Mouse (Mus musculus) kidney, postnatal 4 days (tissue): Measurements from ENCODE around the gene Arhgef1.
A peak's percentile ranks its signal among the peaks of the same experiment; 100 is the strongest.

Experiments
- DNase-seq, 2 experiments: peaks; one replicate each; pipeline ENCODE4 v3.0.0; 2021; ENCODE audit warnings: mixed read lengths in 2 of 2

Gene Arhgef1

GRCm38 (mm10) chr7:24902630-24903443 lies at the start of gene Arhgef1:
Gene Arhgef1, plus strand, starts transcription at chr7:24902912.
- peak; percentile 76 to 83 for DNase-seq

GRCm38 (mm10) chr7:24853233-24853563 lies 49.5 kb upstream of the Arhgef1 start:
- no peak for DNase-seq

- no peak for DNase-seq
Observed at GRCm38 (mm10) chr7:24853695-24854094, 49.0 kb upstream of the Arhgef1 start.

DNA sequence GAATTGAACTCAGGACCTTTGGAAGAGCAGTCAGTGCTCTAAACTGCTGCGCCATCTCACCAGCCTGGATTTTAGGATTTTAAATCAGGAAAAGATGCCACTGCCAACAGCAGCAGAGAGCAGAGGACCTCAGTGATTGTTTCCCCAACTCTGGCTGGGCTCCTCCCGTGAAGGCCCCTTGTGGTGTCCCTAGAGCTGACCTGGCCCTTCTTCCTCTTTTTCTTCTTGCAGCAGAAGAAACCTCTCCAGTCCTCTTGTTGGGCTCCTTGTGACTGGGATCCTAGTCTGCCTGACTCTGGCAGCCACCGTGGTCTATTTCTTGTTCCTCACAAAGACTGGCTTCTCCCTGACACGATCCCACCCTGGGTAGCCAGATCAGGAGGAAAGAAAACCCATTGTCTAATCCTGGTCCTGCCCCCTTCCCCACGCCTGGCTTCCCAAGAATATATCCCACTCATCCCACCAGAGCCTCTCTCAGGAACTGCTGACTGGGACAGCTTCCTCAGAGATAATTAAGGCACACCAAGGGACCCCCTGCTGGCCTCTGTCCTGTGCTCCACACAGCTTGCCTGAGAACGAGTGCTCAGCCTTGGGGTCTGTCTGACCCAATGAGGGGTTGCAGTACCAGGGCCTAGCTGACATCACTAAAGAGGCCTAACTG lies 46.1 kb upstream of the Arhgef1 start:
- DNase-seq, result no peak

GRCm38 (mm10) chr7:24859234-24859633 lies 43.5 kb upstream of the Arhgef1 start:
- DNase-seq, result no peak

- DNase-seq, result no peak
Observed at GRCm38 (mm10) chr7:24861913-24862312, 40.8 kb upstream of the Arhgef1 start, which contains the start of gene Gm9844. Gene Gm9844, plus strand, starts transcription at chr7:24862213.

GRCm38 (mm10) chr7:24862853-24863252 lies 39.9 kb upstream of the Arhgef1 start:
- DNase-seq, result no peak

- no peak for DNase-seq
Observed at GRCm38 (mm10) chr7:24864156-24864555, 38.6 kb upstream of the Arhgef1 start.

DNA sequence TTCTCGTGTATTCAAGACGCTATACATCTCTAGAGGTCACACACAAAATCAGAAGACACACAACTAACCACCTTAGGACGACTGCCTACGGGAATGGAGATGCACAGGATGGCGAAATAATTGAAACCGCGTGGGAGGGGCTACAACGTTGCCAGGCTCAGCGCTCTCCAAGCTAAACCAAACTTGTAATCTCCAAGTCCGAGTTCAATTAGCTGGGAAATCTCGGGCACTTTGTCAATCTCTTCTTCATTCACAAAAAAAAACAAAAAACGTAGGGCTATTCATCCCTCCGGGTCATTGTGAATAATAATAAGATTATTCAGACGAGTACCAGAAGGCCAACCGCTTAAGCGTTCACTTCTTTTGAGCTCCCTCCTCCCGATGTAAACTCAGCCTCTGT lies 33.6 kb upstream of the Arhgef1 start:
- DNase-seq, result no peak

- DNase-seq, result peak in 1 of 2 experiments; percentile 22
Observed at GRCm38 (mm10) chr7:24869532-24870165, 33.1 kb upstream of the Arhgef1 start, which contains the start of the genes Lypd4 and Dmrtc2. Gene Lypd4, minus strand, starts transcription at chr7:24869941. Gene Dmrtc2, plus strand, starts transcription at chr7:24870057.

DNA sequence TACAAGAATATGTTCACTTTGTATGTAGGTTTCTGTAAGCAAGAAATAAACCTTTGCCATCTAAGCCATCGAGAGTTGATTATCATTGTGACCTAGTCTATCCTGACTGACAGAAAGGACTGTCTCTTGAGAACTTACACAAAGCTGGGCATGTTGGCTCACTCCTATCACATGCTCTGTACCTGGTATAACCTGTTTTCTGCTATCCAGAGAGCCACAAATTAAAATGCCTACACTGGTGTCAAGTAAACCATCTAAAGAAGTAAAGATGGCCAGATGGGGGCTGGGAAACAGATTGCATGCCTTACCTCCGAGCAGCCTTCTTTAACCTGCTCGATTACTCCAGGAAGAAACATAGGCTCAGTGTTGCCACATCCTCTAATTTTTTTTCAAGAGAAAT lies 25.1 kb upstream of the Arhgef1 start:
- DNase-seq, result no peak

- DNase-seq, result no peak
Observed at GRCm38 (mm10) chr7:24879620-24880019, 23.1 kb upstream of the Arhgef1 start.

DNA sequence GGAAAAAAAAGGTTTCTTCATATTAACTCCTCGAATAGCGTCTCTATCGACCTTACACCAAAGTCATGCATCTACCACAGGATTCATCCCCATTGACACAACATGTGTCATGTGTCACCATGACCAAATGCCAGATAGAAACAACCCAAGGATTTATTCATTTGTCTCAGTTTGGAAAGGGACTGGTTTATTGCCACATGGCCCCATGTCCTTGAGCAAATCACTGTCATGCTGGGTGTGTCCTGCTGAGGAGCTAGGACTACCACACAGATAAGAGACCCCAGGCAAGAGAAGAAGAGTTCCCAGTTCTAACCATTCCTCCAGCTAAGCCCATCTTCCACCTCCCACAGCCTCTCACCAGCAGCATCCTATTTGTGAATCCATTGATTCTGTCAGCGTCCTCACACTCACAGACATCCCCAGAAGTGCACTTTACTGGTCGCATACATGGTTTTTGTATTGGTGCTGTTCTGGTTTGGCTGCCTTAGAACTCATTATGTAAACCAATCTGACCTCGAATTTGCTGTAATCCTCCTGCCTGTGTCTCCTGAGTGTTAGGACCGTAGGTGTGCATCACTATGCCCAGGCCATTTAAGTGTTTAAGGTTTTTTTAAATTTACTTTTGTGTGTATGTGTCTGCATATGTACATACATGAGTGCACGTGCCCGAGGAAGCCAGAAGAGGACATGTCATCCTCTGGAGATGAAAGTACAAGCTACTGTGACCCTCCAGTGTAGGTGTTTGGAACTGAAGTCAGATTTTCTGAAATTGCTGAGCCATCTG lies 20.1 kb upstream of the Arhgef1 start:
- DNase-seq, result no peak

GRCm38 (mm10) chr7:24883896-24884692 lies 18.6 kb upstream of the Arhgef1 start, which contains the start of gene Rps19:
Gene Rps19, plus strand, starts transcription at chr7:24884371.
- peak; percentile 99 to 100 for DNase-seq

DNA sequence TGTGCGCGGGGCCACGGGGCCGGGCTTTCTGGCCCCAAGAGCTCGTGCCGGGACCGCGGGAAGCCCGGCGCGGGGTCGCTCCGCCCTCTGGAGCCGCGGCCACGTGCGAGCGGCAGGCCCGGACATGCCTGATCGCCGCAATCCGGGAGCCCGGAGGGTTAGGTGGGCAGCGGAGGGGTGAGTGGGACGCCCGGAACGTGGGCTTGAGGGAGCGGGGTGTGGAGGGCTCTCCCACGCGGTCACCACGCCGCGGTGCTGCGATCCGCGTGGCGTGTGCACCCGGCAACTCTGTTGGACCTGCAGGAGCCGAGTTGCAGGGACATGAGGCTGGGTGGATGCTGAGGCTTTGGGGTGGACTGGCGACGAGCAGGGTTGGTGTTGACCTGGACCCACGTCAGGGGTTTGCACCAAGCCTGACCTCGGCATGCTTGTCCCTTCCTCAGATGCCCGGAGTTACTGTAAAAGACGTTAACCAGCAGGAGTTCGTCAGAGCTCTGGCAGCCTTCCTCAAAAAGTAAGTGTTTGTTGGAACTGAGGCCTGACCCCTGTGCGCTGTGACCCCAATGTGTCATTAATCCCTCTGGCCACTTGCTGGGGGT lies 17.9 kb upstream of the Arhgef1 start:
- DNase-seq, result peak; percentile 58 to 77

GRCm38 (mm10) chr7:24885468-24886307 lies 17.0 kb upstream of the Arhgef1 start:
- DNase-seq, result peak in 1 of 2 experiments; percentile 19

DNA sequence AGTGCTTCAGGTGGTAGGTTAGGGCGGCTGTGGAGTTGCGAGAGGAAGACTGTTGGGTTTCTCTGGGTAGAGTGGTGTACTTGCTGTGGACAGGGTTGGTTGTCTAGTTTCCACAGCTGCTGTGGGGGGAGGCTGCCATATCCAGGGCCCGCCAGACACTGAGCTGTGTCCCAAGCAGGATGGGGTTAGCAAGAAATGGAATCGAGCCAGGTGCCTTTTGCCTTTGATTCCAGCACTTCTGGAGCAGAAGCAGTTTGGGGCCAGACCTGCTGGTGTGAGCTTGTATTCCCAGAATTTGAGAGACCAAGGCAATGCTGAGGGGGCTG lies 16.4 kb upstream of the Arhgef1 start:
- DNase-seq, result peak in 1 of 2 experiments; percentile 33

- no peak for DNase-seq
Observed at GRCm38 (mm10) chr7:24887096-24887495, 15.6 kb upstream of the Arhgef1 start.

- DNase-seq, result peak; percentile 57 to 73
Observed at GRCm38 (mm10) chr7:24889431-24890220, 13.1 kb upstream of the Arhgef1 start.
